Mouse (Mus musculus): Measurements from ENCODE around the gene Fbrsl1. TPM values are rescaled to one million over a fixed set of nuclear protein-coding genes. Genes with fewer than 3 reads are reported as not detected.

The Fbrsl1 gene
- polyA plus RNA-seq, 1 experiment: 13.3 TPM

- H3K4me3 ChIP-seq (ENCODE audit: insufficient read depth, low read length): no peak overlapping the region
- no peaks in the 10 kb centered on the region for H3K4me1 ChIP-seq (ENCODE audit: control insufficient read depth, insufficient read depth, low read length)
- TF ChIP-seq CTCF (IDR thresholded peaks at IDR 0.05; ENCODE audit: borderline replicate concordance, insufficient read depth, low read length): no peak
- no peak for TF ChIP-seq POLR2A (IDR thresholded peaks at IDR 0.05; ENCODE audit: low read depth, low read length)
- no peak overlapping the region for H3K27ac ChIP-seq (ENCODE audit: insufficient read depth, low read length)
Measured at GRCm38 (mm10) chr5:110479228-110479627, 30.9 kb upstream of the Fbrsl1 start.

- Histone ChIP-seq H3K27ac (ENCODE audit: insufficient read depth, low read length) (no peak overlapping the region), H3K4me3 (ENCODE audit: insufficient read depth, low read length) (no peak overlapping the region), H3K4me1 (ENCODE audit: control insufficient read depth, insufficient read depth, low read length) (no peaks in the 10 kb centered on the region)
- TF ChIP-seq POLR2A (IDR thresholded peaks at IDR 0.05; ENCODE audit: low read depth, low read length) (no peak), CTCF (IDR thresholded peaks at IDR 0.05; ENCODE audit: borderline replicate concordance, insufficient read depth, low read length) (no peak)
Measured at GRCm38 (mm10) chr5:110474156-110474555, 25.9 kb upstream of the Fbrsl1 start.

- Histone ChIP-seq H3K4me1 (ENCODE audit: control insufficient read depth, insufficient read depth, low read length) (no peaks in the 10 kb centered on the region), H3K27ac (ENCODE audit: insufficient read depth, low read length) (no peak overlapping the region), H3K4me3 (ENCODE audit: insufficient read depth, low read length) (no peak overlapping the region)
- TF ChIP-seq POLR2A (IDR thresholded peaks at IDR 0.05; ENCODE audit: low read depth, low read length) (no peak), CTCF (IDR thresholded peaks at IDR 0.05; ENCODE audit: borderline replicate concordance, insufficient read depth, low read length) (no peak)
Measured at GRCm38 (mm10) chr5:110472834-110473233, 24.5 kb upstream of the Fbrsl1 start.

DNA sequence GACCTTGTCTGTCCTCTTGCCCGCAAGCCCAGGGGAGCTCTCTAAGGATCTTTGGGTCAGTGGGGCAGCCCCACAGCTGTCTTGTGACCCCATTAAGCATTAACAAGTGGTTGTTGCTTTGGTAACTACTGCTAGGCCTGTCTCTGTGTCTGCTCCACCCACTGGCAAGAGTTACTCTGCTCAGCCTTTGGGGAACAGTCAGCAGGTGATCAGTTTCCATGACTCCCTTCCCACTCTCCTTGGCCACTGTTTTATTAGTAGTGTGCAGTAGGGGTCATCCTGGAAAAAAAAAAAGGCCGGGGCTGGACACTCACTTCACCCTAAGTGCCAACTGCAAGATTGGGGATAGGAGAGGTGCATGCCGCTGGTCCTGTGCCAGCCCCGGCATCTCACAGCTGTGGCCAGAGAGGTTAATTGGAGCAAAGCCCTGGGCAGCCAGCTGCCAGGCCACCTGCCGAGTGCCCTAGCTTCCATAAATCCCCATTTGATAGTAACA is 23.7 kb upstream of the Fbrsl1 start:
- H3K4me1 ChIP-seq (ENCODE audit: control insufficient read depth, insufficient read depth, low read length): no peaks in the 10 kb centered on the region
- TF ChIP-seq POLR2A (IDR thresholded peaks at IDR 0.05; ENCODE audit: low read depth, low read length): no peak
- no peak for TF ChIP-seq CTCF (IDR thresholded peaks at IDR 0.05; ENCODE audit: borderline replicate concordance, insufficient read depth, low read length)
- H3K27ac ChIP-seq (ENCODE audit: insufficient read depth, low read length): no peak overlapping the region
- H3K4me3 ChIP-seq (ENCODE audit: insufficient read depth, low read length): no peak overlapping the region

DNA sequence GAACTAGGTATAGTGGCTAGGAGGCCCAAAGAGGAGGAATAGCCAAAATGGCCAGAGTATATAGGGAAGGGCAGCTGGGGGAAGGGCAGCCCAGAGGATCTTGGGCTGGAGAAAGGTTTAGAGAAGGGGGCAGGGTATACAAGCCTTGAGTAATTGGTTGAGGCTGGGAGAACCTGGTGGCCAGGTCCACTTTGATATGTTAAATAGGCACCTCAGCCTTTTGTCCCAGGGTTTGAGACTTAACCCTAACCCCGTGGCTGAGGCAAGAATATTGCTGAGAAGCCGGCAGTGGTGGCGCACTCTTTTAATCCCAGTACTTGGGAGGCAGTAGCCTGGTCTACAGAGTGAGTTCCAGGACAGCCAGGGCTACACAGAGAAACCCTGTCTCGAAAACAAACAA is 23.0 kb upstream of the Fbrsl1 start:
- no peaks in the 10 kb centered on the region for H3K4me1 ChIP-seq (ENCODE audit: control insufficient read depth, insufficient read depth, low read length)
- TF ChIP-seq CTCF (IDR thresholded peaks at IDR 0.05; ENCODE audit: borderline replicate concordance, insufficient read depth, low read length): no peak
- TF ChIP-seq POLR2A (IDR thresholded peaks at IDR 0.05; ENCODE audit: low read depth, low read length): no peak
- no peak overlapping the region for H3K27ac ChIP-seq (ENCODE audit: insufficient read depth, low read length)
- no peak overlapping the region for H3K4me3 ChIP-seq (ENCODE audit: insufficient read depth, low read length)

DNA sequence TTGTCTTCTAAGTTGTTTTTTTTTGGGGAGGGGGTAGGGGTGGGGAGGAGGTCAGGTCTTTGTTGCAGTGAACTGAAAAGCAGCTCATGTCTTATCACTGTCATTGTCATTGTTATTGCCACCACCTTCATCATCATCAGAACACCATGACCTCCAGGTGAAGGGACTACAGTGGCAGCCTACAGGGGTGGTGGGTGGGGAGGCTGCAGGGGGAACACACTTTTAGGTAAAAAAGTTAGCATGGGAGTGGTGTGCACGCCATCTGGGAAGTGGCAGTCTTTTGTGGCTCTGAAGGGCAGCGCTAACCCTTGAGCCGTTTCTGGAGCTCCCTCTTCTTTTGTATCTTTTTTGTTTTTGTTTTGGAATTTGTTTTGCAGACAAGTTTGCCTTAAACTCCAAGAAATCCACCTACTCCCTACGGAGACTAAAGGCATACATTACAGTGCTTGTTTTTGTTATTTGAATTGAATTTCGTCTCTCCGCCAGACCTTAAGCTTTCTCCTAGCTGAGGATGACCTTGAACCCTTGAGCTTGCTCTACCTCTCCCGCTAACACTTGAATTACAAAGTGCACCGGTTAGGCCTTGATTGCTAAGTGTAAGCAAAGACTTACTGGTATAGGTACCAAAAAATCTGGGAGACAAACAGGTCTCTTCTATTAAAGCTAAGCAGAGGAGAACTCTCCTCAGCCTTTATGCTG is 21.1 kb upstream of the Fbrsl1 start:
- no peaks in the 10 kb centered on the region for H3K4me1 ChIP-seq (ENCODE audit: control insufficient read depth, insufficient read depth, low read length)
- no peak overlapping the region for H3K27ac ChIP-seq (ENCODE audit: insufficient read depth, low read length)
- TF ChIP-seq CTCF (IDR thresholded peaks at IDR 0.05; ENCODE audit: borderline replicate concordance, insufficient read depth, low read length) (no peak), POLR2A (IDR thresholded peaks at IDR 0.05; ENCODE audit: low read depth, low read length) (no peak)
- no peak overlapping the region for H3K4me3 ChIP-seq (ENCODE audit: insufficient read depth, low read length)

- no peak overlapping the region for H3K27ac ChIP-seq (ENCODE audit: insufficient read depth, low read length)
- H3K4me3 ChIP-seq (ENCODE audit: insufficient read depth, low read length): no peak overlapping the region
- no peaks in the 10 kb centered on the region for H3K4me1 ChIP-seq (ENCODE audit: control insufficient read depth, insufficient read depth, low read length)
- TF ChIP-seq CTCF (IDR thresholded peaks at IDR 0.05; ENCODE audit: borderline replicate concordance, insufficient read depth, low read length) (no peak), POLR2A (IDR thresholded peaks at IDR 0.05; ENCODE audit: low read depth, low read length) (no peak)
Measured at GRCm38 (mm10) chr5:110468296-110468695, 20.0 kb upstream of the Fbrsl1 start.

- no peak overlapping the region for H3K4me3 ChIP-seq (ENCODE audit: insufficient read depth, low read length)
- H3K4me1 ChIP-seq (ENCODE audit: control insufficient read depth, insufficient read depth, low read length): no peaks in the 10 kb centered on the region
- TF ChIP-seq POLR2A (IDR thresholded peaks at IDR 0.05; ENCODE audit: low read depth, low read length) (no peak), CTCF (IDR thresholded peaks at IDR 0.05; ENCODE audit: borderline replicate concordance, insufficient read depth, low read length) (no peak)
- H3K27ac ChIP-seq (ENCODE audit: insufficient read depth, low read length): no peak overlapping the region
Measured at GRCm38 (mm10) chr5:110467725-110468124, 19.4 kb upstream of the Fbrsl1 start.

DNA sequence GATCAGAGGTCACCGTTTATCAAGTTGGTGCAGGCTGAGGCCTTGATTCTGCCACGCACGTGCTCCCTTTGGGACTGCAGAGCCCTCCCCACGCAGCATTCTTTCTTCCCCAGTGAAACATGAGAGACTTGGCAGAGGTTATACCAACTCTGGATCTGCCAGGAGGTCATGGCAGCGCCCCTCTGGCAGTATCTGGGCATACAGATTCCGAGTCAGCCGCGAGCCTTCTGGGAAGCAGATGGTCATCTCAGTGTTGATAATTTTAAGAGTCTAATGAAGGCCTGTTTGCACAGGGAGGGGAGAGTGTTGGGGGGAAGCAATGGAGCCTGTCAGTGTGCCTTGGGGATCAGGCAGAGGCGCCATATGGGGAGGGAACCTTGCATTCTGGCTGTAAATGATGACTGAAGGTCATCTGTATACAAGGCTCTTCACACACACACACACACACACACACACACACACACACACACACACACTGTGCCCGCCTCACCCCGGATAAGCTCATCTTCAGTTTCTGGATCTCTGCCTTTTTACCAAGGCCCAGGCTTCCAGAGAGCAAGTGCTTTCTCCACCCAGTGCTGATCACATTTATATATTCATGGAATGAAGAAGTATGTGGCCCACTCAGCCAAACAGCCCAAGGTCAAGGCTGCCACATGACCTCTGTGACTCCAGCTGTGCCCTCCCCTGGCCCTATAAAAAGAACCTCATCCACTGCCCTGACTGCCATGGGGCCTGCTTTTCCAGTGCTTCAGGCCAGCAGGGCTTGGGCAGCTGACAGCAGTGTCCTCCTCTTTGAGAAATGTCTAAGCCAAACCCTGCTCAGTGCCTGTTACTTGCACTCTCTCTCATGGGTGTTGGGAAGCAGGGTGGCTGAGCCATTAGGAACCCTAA is 18.5 kb upstream of the Fbrsl1 start:
- H3K4me1 ChIP-seq (ENCODE audit: control insufficient read depth, insufficient read depth, low read length): no peaks in the 10 kb centered on the region
- TF ChIP-seq CTCF (IDR thresholded peaks at IDR 0.05; ENCODE audit: borderline replicate concordance, insufficient read depth, low read length) (no peak), POLR2A (IDR thresholded peaks at IDR 0.05; ENCODE audit: low read depth, low read length) (no peak)
- H3K27ac ChIP-seq (ENCODE audit: insufficient read depth, low read length): no peak overlapping the region
- H3K4me3 ChIP-seq (ENCODE audit: insufficient read depth, low read length): no peak overlapping the region

GRCm38 (mm10) chr5:110462646-110463045 is 14.3 kb upstream of the Fbrsl1 start:
- H3K4me1 ChIP-seq (ENCODE audit: control insufficient read depth, insufficient read depth, low read length): no peaks in the 10 kb centered on the region
- no peak overlapping the region for H3K27ac ChIP-seq (ENCODE audit: insufficient read depth, low read length)
- TF ChIP-seq CTCF (IDR thresholded peaks at IDR 0.05; ENCODE audit: borderline replicate concordance, insufficient read depth, low read length) (no peak), POLR2A (IDR thresholded peaks at IDR 0.05; ENCODE audit: low read depth, low read length) (no peak)
- H3K4me3 ChIP-seq (ENCODE audit: insufficient read depth, low read length): no peak overlapping the region

All from embryonic fibroblast, embryonic 13.5 days (primary cell).